ENCODE assay signal across 8 mouse cellular contexts in the genomic region with DNA sequence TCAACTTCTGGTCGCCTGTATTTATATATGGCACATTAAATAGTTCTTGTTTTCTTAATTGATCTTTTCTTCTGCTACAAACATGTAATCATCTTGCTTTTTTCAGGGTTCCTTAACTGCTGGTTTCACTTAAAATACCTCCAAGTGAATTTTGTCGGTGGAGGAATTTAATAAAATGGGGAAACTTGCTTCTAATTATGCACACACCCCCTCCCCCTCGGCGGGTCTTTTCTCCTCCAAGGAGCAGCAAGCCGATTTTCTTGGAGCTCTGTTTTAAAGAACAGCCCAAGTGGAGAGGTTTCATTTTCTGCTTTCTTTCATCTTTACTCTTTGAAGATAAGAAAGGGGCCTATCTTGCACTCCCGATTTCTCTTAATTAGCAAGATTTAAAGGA. TPM values are rescaled to one million over a fixed set of nuclear protein-coding genes. Genes with fewer than 3 reads are reported as not detected.
DNase-seq lines count a peak whose midpoint lies in the region; ATAC-seq lines count a peak whose summit lies in the region.

No protein-coding gene starts in this region.

- peak overlapping the region; percentile 89 for H3K27ac ChIP-seq in forebrain, embryonic 15.5 days (replicated peaks)
- no peak overlapping the region for H3K27ac ChIP-seq in liver, embryonic 13.5 days

- ATAC-seq in forebrain, embryonic 15.5 days (replicated peaks): 0 out of 2 replicates have a peak, but pooled peaks have one; percentile 24
- ATAC-seq in liver, embryonic 13.5 days (ENCODE audit: low read depth): no peak
- ATAC-seq in frontal cortex, adult (ENCODE audit: low TSS enrichment): no peak

- H3K36me3 ChIP-seq in forebrain, embryonic 15.5 days: no peaks in the 10 kb centered on the region
- H3K36me3 ChIP-seq in liver, embryonic 13.5 days: no peaks in the 10 kb centered on the region

- H3K4me3 ChIP-seq in forebrain, embryonic 15.5 days: peak overlapping the region; percentile 67
- H3K4me3 ChIP-seq in liver, embryonic 13.5 days (replicated peaks): peak overlapping the region; percentile 47

- H3K9ac ChIP-seq in forebrain, embryonic 15.5 days (replicated peaks): peak overlapping the region; percentile 54
- no peak overlapping the region for H3K9ac ChIP-seq in liver, embryonic 13.5 days

- peak; percentile 22 for DNase-seq in adrenal gland, postnatal 14 days
- DNase-seq in adrenal gland, adult 18-20 months (ENCODE audit: low spot score in 2 of 2): no peak
- DNase-seq in 3T3-L1 (ENCODE audit: low read depth, low spot score): peak; percentile 61
- no peak for DNase-seq in liver, embryonic 13.5 days
- DNase-seq in thymus, postnatal 14 days: no peak
- no peak for DNase-seq in left cerebral cortex, adult 9 months (ENCODE audit: low spot score in 2 of 2)

- H3K4me2 ChIP-seq in forebrain, embryonic 15.5 days (replicated peaks): peak overlapping the region; percentile 81
- H3K4me2 ChIP-seq in liver, embryonic 13.5 days: peak overlapping the region; percentile 62

- H3K27me3 ChIP-seq in forebrain, embryonic 15.5 days: no peaks in the 10 kb centered on the region
- H3K27me3 ChIP-seq in liver, embryonic 13.5 days: peaks cover 22% of the 10 kb centered on the region

- H3K4me1 ChIP-seq in forebrain, embryonic 15.5 days: peaks cover 44% of the 10 kb centered on the region
- H3K4me1 ChIP-seq in liver, embryonic 13.5 days (replicated peaks): no peaks in the 10 kb centered on the region

- H3K9me3 ChIP-seq in forebrain, embryonic 15.5 days: no peaks in the 10 kb centered on the region
- no peaks in the 10 kb centered on the region for H3K9me3 ChIP-seq in liver, embryonic 13.5 days (replicated peaks)

- WGBS in forebrain, embryonic 15.5 days: under 1% methylated on average over 6 of the region's 6 CpGs
- 3% methylated on average over 6 of the region's 6 CpGs for WGBS in liver, embryonic 13.5 days (ENCODE audit: insufficient replicate concordance)

RNA-seq across cellular contexts. Expression of a gene that starts 0.5 kb away (rescaled TPM):
- total RNA-seq in adrenal gland, postnatal 14 days (2021): 10.5 and 10.6 TPM in 2 replicates
- 1 to 10 TPM; 3.4 to 4.7 TPM for total RNA-seq in adrenal gland, adult 18-20 months (2021)
- 22.7 and 22.8 TPM in 2 replicates for polyA plus RNA-seq in forebrain, embryonic 15.5 days (2015; fragmentation: Nextera tagmentation; extraction: Ambion mirVana)
- polyA plus RNA-seq in liver, embryonic 13.5 days (2015; fragmentation: Nextera tagmentation; extraction: Ambion mirVana): 2.7 and 4.0 TPM in 2 replicates

Comparison
In these comparisons a context has a peak if more than half of its experiments do, and no peak if none do; other contexts are left out.
1. DNase-seq: peak in adrenal gland, postnatal 14 days (single experiment) and 3T3-L1 (single experiment); none in adrenal gland, adult 18-20 months (0 of 2), liver, embryonic 13.5 days (single experiment), thymus, postnatal 14 days (single experiment) and left cerebral cortex, adult 9 months (0 of 2).